Mouse (Mus musculus): Measurements from ENCODE around the gene Elobl.

- TF ChIP-seq CTCF (IDR thresholded peaks at IDR 0.05; ENCODE audit: low read depth) (no peak), EP300 (IDR thresholded peaks at IDR 0.05; ENCODE audit: low read depth) (peak; percentile 40; the same call in 1 of the 2 replicates)
Observed at GRCm38 (mm10) chr11:89003078-89003477, 36.3 kb upstream of the Elobl start.

Measured in liver, postnatal 0 days (tissue).